Mouse (Mus musculus) heart, embryonic 12.5 days (tissue): ENCODE results near the gene Mup16. TPM values are rescaled to one million over a fixed set of nuclear protein-coding genes. Genes with fewer than 3 reads are reported as not detected.
"Not testable (repeated sequence)": the region's sequence is repeated elsewhere in the genome, so short reads cannot be mapped to it uniquely, and the experiment has no call there.

Experiments used
- ATAC-seq: fragments of 200-750 bp; cut with Nextera tagmentation; 2 replicates; pipeline ENCODE4 v1.8.0; 2017; ENCODE audit warnings: moderate TSS enrichment, moderate library complexity; ENCODE audit not compliant: insufficient number of reproducible peaks, low FRiP score
- H3K27ac ChIP-seq: fragments of 300-500 bp; sonication (generic); 2 replicates; pipeline ENCODE4 v1.5.1; 2016; ENCODE audit warnings: mild to moderate bottlenecking, moderate library complexity; ENCODE audit not compliant: poor library complexity, severe bottlenecking
- H3K27me3 ChIP-seq: fragments of 300-500 bp; sonication (generic); replicated peaks from 2 replicates; pipeline ENCODE4 v1.6.1; 2016; ENCODE audit warnings: mild to moderate bottlenecking, moderate library complexity
- H3K36me3 ChIP-seq: fragments of 300-500 bp; sonication (generic); 2 replicates; pipeline ENCODE4 v1.6.1; 2016; ENCODE audit warnings: mild to moderate bottlenecking, moderate library complexity
- H3K4me1 ChIP-seq: fragments of 300-500 bp; sonication (generic); replicated peaks from 2 replicates; pipeline ENCODE4 v1.6.1; 2016; ENCODE audit warnings: mild to moderate bottlenecking
- H3K4me2 ChIP-seq: fragments of 300-500 bp; sonication (generic); 2 replicates; pipeline ENCODE4 v1.6.1; 2016; ENCODE audit warnings: mild to moderate bottlenecking, moderate library complexity
- H3K4me3 ChIP-seq: fragments of 300-500 bp; sonication (generic); 2 replicates; pipeline ENCODE4 v1.5.1; 2016; ENCODE audit warnings: mild to moderate bottlenecking
- H3K9ac ChIP-seq: fragments of 300-500 bp; sonication (generic); 2 replicates; pipeline ENCODE4 v1.6.1; 2016; ENCODE audit warnings: mild to moderate bottlenecking, moderate library complexity
- H3K9me3 ChIP-seq: fragments of 300-500 bp; sonication (generic); replicated peaks from 2 replicates; pipeline ENCODE4 v1.6.1; 2016; ENCODE audit warnings: mild to moderate bottlenecking, moderate library complexity
- WGBS: fragments of 180-500 bp; shearing (Covaris S2); methylation state at CpG from one replicate; pipeline ENCODE4 v1.1.7; 2016; 5-methylcytosine and 5-hydroxymethylcytosine counted together
- polyA plus RNA-seq: library from polyadenylated mRNA; unstranded; fragments of >200 nt; fragmentation: Nextera tagmentation; extraction: Ambion mirVana; gene quantifications from 2 replicates; pipeline ENCODE4 v1.2.1, GENCODE M21; 2016

Mup16 gene
- polyA plus RNA-seq, result not detected in 2 replicates

GRCm38 (mm10) chr4:61519431-61519830 lies at the start of gene Mup16:
Gene Mup16 (minus strand): TSS chr4:61519531.
- not testable (repeated sequence) for H3K4me1 ChIP-seq, H3K4me2 ChIP-seq, ATAC-seq, H3K9me3 ChIP-seq, H3K4me3 ChIP-seq, H3K27ac ChIP-seq, H3K36me3 ChIP-seq, H3K9ac ChIP-seq, H3K27me3 ChIP-seq
- 77% methylated on average over 4 of the region's 4 CpGs for WGBS

GRCm38 (mm10) chr4:61555887-61556286 lies 36.6 kb upstream of the Mup16 start:
- 33% methylated on average over 2 of the region's 2 CpGs for WGBS
- H3K27me3 ChIP-seq, ATAC-seq, H3K9me3 ChIP-seq, H3K4me1 ChIP-seq, H3K4me2 ChIP-seq, H3K27ac ChIP-seq, H3K36me3 ChIP-seq, H3K9ac ChIP-seq, H3K4me3 ChIP-seq: not testable (repeated sequence)

Other genes starting within 250 kb of the Mup16 start
- not detected in 2 replicates for gene Mup14, start 215.5 kb downstream of the Mup16 start, polyA plus RNA-seq
- not detected in 2 replicates for gene Mup15, start 79.8 kb downstream of the Mup16 start, polyA plus RNA-seq
- not detected in 2 replicates for gene Mup17, start 76.3 kb upstream of the Mup16 start, polyA plus RNA-seq
- not detected in 2 replicates for gene Mup18, start 154.6 kb upstream of the Mup16 start, polyA plus RNA-seq